Mouse (Mus musculus) liver (tissue): ENCODE data around the gene Psmb7.

Experiments
- DNase-seq: peaks from one replicate; pipeline ENCODE4 v3.0.0-alpha.2; 2020; ENCODE audit warnings: mixed read lengths

The Psmb7 gene

DNA sequence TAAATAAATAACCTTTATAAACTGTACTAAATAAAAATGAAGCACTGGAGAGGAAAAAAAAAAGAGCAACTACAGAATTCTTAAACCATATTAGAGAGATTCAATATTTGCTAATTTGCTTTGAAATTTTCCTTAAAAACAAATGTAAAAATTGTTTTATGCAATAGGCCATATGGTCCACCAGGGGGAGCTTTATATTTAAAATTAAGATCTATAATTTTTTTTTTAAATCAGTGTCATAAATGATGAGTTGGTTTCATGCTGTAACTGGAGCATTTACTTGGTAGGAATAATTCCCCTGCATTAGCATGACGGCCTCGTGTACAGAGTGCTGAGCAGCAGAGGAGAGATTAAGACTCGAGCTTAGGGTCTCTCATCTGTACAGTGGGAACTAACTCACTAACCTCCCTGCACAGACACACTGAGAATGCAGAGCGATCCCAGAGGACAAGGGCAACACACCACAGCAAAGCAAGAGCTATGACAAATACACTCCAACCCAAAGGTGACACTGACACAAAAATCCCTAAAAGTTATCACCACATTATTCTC lies 6.1 kb downstream of the Psmb7 start:
- DNase-seq = no peak

DNA sequence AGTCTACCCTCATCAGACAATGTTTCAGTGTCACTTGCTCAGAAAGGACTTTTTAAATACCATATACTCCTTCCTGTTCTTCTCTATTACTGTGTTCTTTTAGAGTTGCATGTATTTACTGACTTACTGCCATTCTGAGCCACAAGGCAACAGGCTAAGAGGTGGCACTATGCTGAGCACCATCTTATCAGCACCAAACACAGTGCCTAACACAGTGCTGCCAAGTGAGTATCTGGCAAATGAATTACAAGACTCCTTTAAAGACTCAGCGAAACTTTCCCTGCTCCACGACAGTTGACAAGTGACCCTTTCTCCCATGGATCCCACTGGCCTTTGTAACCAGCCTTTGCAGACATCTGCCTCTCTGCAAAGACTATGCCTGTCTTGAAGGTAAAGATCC lies 13.3 kb downstream of the Psmb7 start:
- no peak for DNase-seq

DNA sequence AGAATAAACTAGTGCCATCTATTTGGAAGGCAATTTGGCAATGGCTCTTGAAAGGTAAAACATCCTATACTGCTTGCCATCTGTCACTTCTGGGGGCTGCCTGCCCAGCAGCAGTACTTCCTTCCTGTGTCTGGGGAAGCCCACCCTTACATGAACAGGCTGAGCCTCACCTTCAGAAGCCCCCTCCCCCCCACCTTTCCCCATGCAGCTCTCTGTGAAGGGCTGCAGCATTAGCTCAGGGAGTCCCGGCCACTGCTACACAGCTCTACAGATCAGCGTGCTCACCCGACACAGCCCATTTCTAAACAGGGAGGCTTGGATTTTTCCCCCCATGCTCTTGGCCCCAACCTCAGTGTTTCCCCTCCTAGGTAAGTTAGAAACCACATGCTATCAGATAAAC lies 14.4 kb downstream of the Psmb7 start:
- DNase-seq = no peak

DNA sequence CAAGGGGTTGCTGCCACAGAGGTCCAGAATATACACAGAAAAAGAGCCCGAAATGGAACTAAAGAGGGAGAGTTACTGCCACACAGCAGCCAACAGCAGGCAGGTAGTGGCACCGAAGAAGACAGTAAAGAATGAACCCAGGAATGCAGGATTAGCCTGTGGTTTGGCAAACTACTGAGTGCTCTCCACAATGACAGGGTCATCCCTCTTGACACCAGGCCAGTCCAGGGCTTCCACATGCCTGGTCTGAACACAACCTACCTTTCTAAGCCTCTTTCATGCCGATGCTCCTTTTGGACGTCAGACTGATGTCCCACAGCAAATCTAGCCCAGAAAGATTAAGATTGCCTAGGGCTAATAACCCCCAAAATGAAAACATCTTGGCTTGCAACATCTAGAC lies 15.1 kb downstream of the Psmb7 start:
- no peak for DNase-seq

DNA sequence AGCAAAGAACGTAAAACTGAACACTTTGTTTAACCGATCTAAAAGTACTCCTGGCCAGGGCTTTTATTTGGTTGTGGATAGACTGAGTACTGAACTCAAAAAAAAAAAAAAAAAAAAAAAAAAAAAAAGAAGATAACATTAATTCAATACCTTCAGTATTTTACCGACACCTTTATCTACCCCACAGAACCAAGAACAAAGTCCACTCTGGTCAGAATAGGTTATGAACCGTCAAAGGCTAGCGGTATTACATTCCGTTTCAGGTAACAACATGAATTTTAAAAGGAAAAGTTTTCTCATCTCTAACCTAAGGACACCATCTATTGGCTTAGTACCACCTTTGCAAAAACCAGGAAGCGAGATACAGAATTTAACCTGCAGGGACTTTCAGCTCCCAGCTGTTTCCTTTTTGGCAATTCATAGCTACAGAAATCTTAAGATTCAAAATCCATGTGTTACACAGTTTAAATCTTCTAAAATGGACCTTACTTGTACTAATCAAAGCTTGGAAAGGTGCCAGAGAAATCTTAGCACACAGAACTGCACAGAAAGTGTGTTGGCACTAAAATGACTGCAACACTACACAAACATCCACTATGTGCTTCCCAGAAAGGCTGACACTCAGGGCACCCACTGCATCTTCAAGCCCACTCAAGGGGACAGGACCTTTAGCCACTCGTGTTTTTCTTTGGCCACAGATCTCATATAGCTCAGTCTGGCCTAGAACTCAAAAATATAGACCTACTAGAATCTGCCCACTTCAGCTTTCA lies 19.9 kb downstream of the Psmb7 start:
- DNase-seq = no peak

DNA sequence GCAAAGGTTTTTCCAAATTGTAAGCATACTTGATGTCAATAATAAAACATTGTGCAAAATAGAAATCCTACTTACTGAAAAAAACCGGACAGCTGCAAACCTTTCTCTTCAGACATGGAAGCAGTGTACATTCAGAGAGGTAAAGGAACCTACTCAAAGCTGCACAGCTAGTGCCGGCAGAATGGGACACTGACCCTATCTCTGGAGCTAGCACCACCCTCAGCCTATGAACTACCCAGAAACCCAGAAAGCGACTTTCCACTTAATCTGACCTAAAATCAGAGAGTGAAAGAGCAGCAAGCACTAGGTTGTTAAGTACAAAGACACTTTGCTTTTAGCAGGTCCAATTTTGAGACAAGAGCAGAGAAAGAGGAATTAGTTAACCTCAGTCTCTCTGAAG lies 20.5 kb downstream of the Psmb7 start:
- DNase-seq = no peak

DNA sequence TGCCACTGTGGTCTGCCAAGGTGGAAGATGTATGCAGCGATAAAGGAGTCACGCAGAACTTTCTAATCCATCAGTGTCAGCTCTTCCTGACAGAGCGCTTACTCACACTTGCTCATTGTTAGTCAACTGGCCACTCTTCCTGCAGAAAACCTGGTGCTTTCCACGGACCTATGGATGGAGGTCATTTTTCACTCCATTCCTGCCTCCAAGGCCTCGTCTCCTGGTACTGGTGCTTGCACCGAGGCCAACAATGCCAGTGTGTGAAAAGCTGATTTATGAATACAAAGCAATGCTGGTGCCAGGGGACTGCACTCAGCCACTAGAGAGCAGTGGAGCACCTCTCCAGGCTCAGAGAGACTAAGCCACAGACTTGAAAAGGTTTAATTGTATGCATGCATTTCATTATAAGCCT lies 22.3 kb downstream of the Psmb7 start:
- DNase-seq = no peak

DNA sequence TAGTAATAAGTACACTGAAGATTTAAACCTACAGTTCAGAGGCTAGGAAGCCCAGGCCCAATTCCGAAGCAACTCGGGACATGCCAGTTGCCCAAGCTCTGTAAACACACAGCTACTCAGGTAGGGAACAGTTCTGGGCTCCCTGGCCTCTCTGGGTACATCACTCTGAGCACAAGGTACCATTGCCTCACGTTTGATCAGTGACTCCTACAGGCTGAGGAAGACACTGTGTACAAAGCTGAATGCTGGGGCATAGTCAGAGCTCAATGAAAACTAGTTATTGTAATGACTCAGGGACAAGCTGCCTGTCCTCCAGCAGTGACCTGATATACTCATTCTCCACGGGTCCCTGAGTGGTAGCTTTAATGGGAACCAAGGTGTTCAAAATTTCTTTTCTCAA lies 22.8 kb downstream of the Psmb7 start:
- no peak for DNase-seq

DNA sequence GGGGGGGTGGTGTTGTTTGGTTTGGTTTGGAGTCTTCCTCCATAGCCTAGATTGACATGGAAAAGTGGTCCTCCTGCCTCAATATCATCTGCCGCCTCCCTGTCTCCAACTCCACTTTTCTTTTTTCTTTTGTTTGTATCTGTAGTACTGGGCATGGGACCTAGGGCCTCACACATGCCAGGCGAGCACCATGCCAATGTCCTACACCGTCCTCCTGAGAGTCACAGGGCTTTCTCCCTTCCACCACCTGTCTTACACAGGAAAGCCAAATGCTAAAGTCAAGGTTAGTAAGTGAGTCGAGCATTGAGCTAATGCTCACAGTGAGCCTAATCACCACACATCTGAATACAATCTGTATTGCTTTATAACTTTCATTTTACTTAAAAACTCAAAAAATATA lies 24.1 kb downstream of the Psmb7 start:
- DNase-seq = no peak

DNA sequence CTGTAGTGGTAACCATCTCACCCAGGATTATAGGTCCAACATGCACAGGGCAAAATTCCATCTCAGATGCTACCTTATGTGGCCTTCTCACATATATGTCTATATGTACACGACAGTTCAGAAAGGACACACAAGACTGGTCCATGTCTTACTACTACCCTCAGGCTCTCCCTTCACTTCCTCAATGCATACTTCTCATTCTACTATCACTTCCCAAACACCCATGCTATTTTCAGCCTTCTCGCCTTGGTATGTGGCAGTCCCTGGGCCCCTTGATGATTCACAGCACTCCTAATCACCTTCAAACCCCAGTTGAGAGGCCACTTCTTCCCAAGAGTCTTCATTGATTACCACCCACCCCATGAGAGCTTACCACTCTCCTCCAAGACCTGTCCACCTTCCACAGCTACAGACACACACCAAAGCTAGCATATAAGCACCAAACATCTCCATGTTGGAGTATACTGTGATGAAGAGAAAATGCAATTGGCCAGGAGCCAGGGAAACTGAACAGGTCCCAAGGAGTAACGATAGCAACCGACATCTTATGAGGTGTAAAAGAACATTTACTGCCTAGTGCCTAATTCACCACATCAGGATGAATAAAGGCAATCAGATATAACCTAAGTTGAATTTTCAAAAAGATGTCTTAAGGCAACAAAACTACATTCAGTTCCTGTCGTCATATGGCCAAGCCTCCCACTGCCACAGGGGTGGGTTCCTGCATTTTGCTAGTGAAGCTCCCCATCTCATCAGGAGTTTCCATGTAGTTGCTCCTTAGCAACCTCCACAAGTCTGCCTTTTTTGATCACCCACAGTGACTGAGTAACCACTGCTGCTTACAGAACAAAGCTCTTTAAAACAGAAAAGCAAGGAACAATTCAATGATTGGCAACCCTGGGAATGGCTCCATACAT lies 26.7 kb downstream of the Psmb7 start:
- DNase-seq = no peak

DNA sequence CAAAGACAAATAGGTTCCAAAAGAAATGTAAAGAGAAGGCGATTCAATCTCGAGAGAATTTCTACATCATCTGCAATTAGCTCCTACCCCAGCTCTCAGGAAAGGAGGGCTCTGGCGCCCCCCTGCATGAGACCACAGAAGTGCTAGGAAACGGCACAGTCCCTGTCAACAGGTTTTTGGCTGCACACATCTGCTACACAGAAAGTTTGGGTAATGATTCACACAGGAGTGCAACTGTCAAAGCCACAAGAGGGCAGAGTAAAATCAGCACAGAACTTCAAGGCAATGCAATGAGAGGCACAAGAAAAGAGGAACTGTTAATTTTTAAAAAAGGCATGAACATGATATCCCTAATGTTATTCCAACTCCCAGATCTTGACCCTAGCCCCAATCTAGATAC lies 27.8 kb downstream of the Psmb7 start:
- peak; percentile 32 for DNase-seq

DNA sequence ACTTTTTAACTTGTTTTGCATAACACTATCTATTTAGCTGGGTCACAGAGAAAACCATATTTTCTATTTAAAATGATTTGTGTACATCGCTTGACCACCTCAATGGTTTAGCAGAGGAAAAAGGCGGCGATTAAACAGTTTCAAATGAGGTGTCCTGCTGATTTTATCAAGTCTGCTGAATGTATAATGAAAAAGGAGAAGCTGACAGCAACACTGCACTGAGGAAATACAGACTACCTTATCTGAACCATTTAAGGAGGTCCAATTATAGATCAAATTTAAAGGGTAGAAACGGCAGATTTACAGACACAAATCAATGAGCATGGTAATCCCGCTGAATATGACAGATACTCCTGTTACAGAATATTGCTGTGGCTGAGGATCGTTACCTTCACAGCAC lies 29.4 kb downstream of the Psmb7 start:
- no peak for DNase-seq

DNA sequence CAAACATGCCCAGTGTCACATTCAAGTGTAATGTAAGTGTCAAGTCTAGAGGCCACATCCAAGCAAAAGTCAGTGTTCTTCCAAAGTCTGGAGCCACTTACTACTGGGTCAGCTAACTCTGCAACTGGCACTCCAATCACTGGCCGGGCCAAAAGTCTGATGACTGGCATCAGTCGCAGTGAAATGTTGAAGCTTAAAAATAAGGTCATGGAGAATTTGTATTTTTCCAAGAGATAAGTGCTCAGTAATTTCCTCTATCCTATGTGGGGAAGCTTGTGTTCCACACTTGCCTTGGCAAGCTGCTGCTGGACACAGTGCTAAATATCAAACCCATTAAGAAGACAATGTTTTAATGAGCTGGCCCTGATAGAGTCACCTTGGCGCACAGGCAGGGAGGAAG lies 30.3 kb downstream of the Psmb7 start:
- DNase-seq = no peak

DNA sequence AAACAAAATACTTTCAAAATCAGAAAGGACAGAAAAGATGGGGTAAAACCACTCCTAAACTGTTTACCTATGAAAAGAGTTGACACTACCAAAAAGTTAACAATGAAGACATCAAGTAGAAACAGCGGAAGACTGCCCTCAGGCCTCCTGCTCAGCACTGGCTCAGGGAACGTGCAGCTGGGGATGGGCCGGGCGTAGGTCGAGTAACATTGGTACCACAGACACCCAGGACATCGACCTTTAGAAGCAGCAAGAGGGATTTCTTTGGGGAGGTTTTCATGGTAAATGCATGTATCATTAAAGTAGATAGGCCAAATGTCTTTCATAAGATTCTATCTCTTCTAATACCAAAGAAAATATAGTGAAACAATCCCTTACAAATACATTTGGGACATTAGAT lies 31.3 kb downstream of the Psmb7 start:
- DNase-seq = no peak

DNA sequence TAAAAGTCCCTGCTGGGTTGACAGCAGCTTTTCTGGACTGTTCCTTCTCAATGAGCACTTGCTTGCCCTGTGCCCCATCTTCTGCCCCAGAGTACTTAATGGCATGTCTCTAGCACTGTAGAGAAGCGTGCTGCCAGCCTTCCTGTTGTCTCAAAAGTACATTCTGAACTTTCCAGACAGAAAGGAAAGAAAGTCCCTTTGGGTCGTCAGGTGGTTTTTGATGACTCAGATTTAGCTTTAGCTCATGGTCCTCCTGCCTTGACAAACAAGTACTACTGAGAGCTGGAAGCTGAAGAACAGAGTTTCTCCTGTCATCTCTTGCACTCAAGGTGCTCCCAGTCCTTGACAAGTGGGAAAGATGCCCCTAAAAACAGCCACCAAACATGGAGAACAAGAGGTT lies 33.7 kb downstream of the Psmb7 start:
- no peak for DNase-seq

DNA sequence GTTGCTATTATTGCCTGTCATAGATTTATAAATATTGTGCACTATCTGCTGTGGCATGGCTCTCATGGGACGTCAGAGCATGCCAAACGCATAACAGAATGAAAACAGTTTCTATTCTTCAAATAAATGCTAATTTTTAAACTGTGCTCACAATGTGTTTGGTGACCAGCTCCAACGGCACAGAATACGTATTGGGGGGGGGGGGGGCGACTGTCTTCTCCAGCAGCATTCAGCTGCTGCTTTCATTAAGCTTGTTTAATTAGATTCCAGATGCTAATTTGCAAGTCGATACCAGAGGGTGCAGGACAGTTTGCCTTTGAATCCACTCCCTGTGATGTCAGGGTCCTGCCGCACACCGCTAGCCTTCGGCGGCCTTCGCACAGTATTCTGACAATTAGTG lies 34.6 kb downstream of the Psmb7 start:
- no peak for DNase-seq

DNA sequence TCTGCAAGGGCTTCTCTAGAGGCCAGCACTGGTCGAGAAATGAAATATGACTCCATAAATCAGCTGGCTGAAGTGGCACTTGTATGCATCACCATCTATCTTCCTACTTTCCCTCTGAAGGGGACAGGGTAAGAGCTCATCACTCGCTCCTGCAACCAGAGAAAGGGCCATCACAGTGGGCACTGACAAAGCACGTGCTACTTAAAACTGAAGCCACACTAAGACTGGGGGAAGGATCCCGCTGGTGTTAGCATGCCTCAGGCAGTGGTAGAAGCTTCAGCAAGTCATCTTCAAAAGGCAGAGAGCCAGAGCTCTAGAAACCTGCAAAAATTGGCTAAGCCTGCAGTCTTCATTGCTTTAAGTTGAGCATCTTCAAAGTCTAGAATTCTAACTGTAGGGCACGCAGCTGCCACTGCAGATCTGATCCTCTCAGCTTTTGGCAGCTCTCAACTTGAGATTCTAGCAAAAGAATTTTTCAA lies 35.0 kb downstream of the Psmb7 start:
- no peak for DNase-seq

DNA sequence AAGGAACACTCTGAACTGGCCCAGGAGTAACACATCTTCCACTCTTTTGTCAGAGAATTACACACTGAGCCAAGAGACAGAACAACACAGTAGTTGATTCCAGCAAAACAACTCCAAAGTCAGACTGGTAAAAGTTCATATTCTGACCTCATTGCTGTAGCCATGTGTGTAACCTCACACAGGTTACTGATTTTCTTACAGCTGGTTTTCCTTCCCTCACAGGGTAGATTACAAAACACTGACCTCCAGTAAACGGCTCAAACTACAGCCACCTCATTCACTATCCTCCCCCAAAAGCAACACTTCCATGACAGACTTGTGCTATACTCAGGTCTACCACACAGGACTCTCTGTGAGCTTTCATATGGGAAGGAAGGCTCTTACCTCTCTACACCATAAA lies 36.2 kb downstream of the Psmb7 start:
- no peak for DNase-seq

DNA sequence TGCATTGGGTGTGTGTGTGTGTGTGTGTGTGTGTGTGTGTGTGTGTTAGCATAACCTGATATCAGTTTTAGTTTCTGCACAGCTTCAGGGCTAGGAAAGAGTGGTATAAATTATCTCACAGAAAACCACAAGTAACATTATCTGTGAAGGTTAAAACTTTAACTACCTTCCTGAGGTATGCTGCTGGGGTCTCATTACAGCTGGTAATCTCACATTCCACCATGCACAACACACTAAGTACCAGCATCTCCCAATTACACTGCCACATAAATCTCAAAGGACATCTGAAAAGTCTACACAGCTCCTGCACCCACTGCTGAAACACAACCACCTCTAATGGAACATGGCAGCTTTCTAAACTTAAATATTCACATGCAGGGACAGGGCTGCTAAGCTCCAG lies 43.0 kb downstream of the Psmb7 start:
- no peak for DNase-seq

DNA sequence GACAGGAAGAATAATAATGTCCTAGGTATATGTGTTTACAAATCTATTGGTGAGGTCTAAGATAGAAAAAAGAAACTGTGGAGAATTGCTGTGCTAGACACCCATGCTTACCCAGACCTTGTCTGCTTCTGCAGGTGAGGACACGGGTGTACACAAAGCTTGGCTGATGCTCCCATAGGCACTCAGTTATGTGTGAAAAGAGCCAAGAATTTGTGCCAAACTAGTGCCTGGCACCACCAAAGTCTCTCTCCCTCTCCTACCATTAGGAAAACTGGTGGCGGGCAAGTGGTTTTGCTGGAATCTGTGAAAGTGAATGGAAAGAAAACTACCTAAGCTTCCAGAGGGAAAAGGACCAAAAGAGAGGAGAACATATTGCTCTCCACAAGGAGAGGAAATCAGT lies 45.5 kb downstream of the Psmb7 start:
- DNase-seq = no peak

DNA sequence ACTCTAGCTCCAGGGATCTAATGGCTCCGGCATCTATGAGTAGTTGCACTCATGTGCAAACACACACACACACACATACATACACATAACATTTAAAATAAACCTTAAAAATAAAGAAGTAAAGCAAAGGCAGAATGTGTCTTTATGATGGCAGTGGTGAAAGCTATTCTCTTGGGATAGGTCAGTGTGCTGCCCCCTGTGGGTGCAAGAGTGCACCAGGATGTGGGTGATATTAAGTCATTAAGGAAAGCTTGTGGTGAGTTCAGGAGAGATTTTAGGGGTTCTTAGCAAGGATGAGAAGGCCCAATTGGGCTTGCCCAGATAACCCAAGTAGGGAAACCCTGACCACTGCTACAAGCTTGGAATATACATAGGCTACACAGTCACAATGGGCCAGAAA lies 46.0 kb downstream of the Psmb7 start:
- peak; percentile 36 for DNase-seq

DNA sequence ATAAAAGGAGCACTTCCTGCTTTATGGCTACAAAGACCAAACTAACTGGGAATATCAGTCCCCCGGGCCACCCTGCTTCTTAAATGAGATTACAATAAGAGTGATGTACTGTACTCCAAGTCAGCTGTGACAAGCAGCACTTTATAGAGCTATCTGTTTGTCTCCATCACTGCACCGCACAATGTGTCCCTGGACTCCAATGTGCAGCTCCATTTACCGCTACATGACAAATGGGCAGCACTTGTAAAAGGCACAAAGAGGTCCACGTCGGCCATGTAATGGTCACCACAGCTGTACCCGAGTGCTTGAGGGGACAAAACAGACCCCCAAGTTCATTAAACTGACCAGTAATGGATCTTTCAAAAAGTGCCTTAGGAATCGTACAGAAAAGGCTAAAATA lies 49.0 kb downstream of the Psmb7 start:
- no peak for DNase-seq

DNA sequence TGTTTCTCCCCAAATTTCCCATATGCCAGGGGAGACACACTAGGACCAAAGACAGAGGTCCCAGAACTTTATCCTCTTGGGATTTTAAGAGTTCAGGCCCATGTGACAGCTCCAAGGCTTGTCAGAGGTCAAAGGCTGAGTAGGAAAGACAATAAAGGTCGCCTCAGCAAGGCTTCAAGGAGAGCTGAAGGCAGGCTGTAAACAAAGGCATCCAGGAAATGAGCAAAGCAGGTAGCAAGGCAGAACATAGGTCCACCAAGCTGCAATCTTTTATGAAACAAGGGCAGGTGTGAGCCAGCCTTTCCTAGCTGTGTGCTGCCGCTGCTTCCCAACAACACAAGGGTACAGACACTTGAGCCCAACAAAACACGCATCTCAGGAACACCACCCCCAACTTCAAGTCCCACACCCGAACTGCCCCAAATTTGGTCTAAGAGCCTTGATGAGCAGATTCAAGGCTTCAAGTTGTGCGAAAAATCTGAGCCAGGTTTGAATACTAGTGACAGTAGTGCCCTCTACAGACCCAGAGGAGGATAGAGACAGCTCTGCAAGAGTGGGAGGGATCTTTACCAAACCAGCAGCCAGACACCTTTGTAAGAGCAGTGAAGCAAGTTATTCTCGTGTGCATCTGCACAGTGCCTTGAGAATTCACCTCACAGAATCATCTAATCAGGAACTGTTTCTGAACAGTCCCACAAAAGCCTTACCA lies 52.0 kb downstream of the Psmb7 start:
- DNase-seq = no peak
